Mouse (Mus musculus) MEL (cell line): ENCODE data around the gene Tsc22d3. TPM values are rescaled to one million over a fixed set of nuclear protein-coding genes. Genes with fewer than 3 reads are reported as not detected.
A peak's percentile ranks its signal among the peaks of the same experiment; 100 is the strongest.
"Not testable (repeated sequence)": the region's sequence is repeated elsewhere in the genome, so short reads cannot be mapped to it uniquely, and the experiment has no call there.

Source experiments
- DNase-seq: peaks from one replicate; pipeline ENCODE4 v3.0.0; 2011; ENCODE audit warnings: low read depth, low spot score
- H3K27ac ChIP-seq: 2 replicates; pipeline ENCODE4 v1.5.1; 2012; ENCODE audit warnings: low read depth, mild to moderate bottlenecking, control low read depth, low read length, moderate library complexity; ENCODE audit not compliant: control insufficient read depth
- H3K27me3 ChIP-seq, 2 experiments: fragments of 150-350 bp in 1 of 2; sonication (generic) in 1 of 2; 2 replicates each; pipeline ENCODE4 v1.6.1; 2012; ENCODE audit warnings: low read length in 2 of 2, mild to moderate bottlenecking in 2 of 2, improper control_type of control experiment in 1 of 2, moderate library complexity in 1 of 2; ENCODE audit not compliant: insufficient read depth in 2 of 2, control insufficient read depth in 1 of 2
- H3K36me3 ChIP-seq, 2 experiments: 2 replicates each; pipeline ENCODE4 v1.6.1; 2012 to 2014; ENCODE audit warnings: low read length in 2 of 2, improper control_type of control experiment in 1 of 2, inconsistent platforms in 1 of 2, mild to moderate bottlenecking in 1 of 2; ENCODE audit not compliant: insufficient read depth in 2 of 2, control insufficient read depth in 1 of 2
- H3K4me1 ChIP-seq, 2 experiments: fragments of 150-350 bp in 1 of 2; sonication (generic) in 1 of 2; 2 replicates each; pipeline ENCODE4 v1.6.1; 2012; ENCODE audit warnings: low read length in 2 of 2, improper control_type of control experiment in 1 of 2, mild to moderate bottlenecking in 1 of 2; ENCODE audit not compliant: insufficient read depth in 2 of 2, control insufficient read depth in 1 of 2
- H3K4me3 ChIP-seq, 2 experiments: fragments of 150-350 bp in 1 of 2; sonication (generic) in 1 of 2; 2 replicates each; pipeline ENCODE4 v1.5.1; 2012; ENCODE audit warnings: low read depth in 2 of 2, low read length in 2 of 2, mild to moderate bottlenecking in 2 of 2, moderate library complexity in 2 of 2, control low read depth in 1 of 2, improper control_type of control experiment in 1 of 2; ENCODE audit not compliant: control insufficient read depth in 1 of 2, insufficient read depth in 1 of 2
- H3K79me2 ChIP-seq: 2 replicates; pipeline ENCODE4 v1.6.1; 2012; ENCODE audit warnings: mild to moderate bottlenecking, low read length, moderate library complexity; ENCODE audit not compliant: control insufficient read depth, poor library complexity, insufficient read depth
- H3K9ac ChIP-seq: 2 replicates; pipeline ENCODE4 v1.6.1; 2012; ENCODE audit warnings: low read depth, mild to moderate bottlenecking, control low read depth, low read length, moderate library complexity; ENCODE audit not compliant: control insufficient read depth, poor library complexity, severe bottlenecking
- H3K9me3 ChIP-seq: fragments of 150-350 bp; sonication (generic); replicated peaks from 2 replicates; pipeline ENCODE4 v1.6.1; 2012; ENCODE audit warnings: mild to moderate bottlenecking, low read length, improper control_type of control experiment, moderate library complexity; ENCODE audit not compliant: insufficient read depth
- CHD1 ChIP-seq: IDR thresholded peaks from 2 replicates; pipeline ENCODE4 v1.6.1; 2012; ENCODE audit warnings: low read depth, mild to moderate bottlenecking, inconsistent platforms, low read length, improper control_type of control experiment
- CTCF ChIP-seq, 3 experiments: IDR thresholded peaks in 2 of 3; conservative IDR thresholded peaks in 1 of 3; 2 replicates each; pipeline ENCODE4 v1.5.1; 2011 to 2012; ENCODE audit warnings: low read length in 3 of 3, low read depth in 2 of 3, mild to moderate bottlenecking in 2 of 3, improper control_type of control experiment in 1 of 3, inconsistent platforms in 1 of 3, mixed read lengths in 1 of 3, moderate library complexity in 1 of 3; ENCODE audit not compliant: control insufficient read depth in 1 of 3, insufficient read depth in 1 of 3, poor library complexity in 1 of 3, severe bottlenecking in 1 of 3
- ETS1 ChIP-seq: IDR thresholded peaks from 2 replicates; pipeline ENCODE4 v1.6.1; 2012; ENCODE audit warnings: low read depth, mild to moderate bottlenecking, inconsistent platforms, low read length, improper control_type of control experiment, moderate library complexity
- GABPA ChIP-seq: IDR thresholded peaks from 2 replicates; pipeline ENCODE4 v1.6.1; 2012; ENCODE audit warnings: low read depth, mild to moderate bottlenecking, inconsistent platforms, low read length, improper control_type of control experiment, moderate library complexity
- GATA1 ChIP-seq: IDR thresholded peaks from 2 replicates; pipeline ENCODE4 v1.6.1; 2011; ENCODE audit warnings: low read depth, low read length, improper control_type of control experiment
- KAT2A ChIP-seq: conservative IDR thresholded peaks from 2 replicates; pipeline ENCODE4 v1.6.1; 2012; ENCODE audit warnings: low read depth, low read length, improper control_type of control experiment, inconsistent platforms
- MAFK ChIP-seq: IDR thresholded peaks from 2 replicates; pipeline ENCODE4 v1.6.1; 2011; ENCODE audit warnings: low read depth, mild to moderate bottlenecking, low read length, improper control_type of control experiment, borderline replicate concordance
- MYB ChIP-seq: IDR thresholded peaks from 2 replicates; pipeline ENCODE4 v1.6.1; 2011; ENCODE audit warnings: mild to moderate bottlenecking, low read depth, low read length, improper control_type of control experiment
- POLR2A ChIP-seq, 2 experiments: IDR thresholded peaks; 2 replicates each; pipeline ENCODE4 v1.6.1; 2011 to 2012; ENCODE audit warnings: low read length in 2 of 2, mild to moderate bottlenecking in 2 of 2, control low read depth in 1 of 2, improper control_type of control experiment in 1 of 2, low read depth in 1 of 2, moderate library complexity in 1 of 2; ENCODE audit not compliant: control insufficient read depth in 1 of 2, insufficient read depth in 1 of 2, poor library complexity in 1 of 2
- RCOR1 ChIP-seq: IDR thresholded peaks from 2 replicates; pipeline ENCODE4 v1.6.1; 2012; ENCODE audit warnings: low read depth, mild to moderate bottlenecking, inconsistent platforms, low read length, improper control_type of control experiment
- SIN3A ChIP-seq: IDR thresholded peaks from 2 replicates; pipeline ENCODE4 v1.6.1; 2012; ENCODE audit warnings: low read length, improper control_type of control experiment, inconsistent platforms
- SMC3 ChIP-seq: IDR thresholded peaks from 2 replicates; pipeline ENCODE4 v1.6.1; 2011; ENCODE audit warnings: low read depth, low read length, improper control_type of control experiment
- TBP ChIP-seq: IDR thresholded peaks from 2 replicates; pipeline ENCODE4 v1.8.0; 2011; ENCODE audit warnings: low read depth, low read length, improper control_type of control experiment
- USF1 ChIP-seq: IDR thresholded peaks from 2 replicates; pipeline ENCODE4 v1.6.1; 2014; ENCODE audit warnings: low read depth, mild to moderate bottlenecking, inconsistent platforms, low read length, improper control_type of control experiment, moderate library complexity
- ZKSCAN1 ChIP-seq: IDR thresholded peaks from 2 replicates; pipeline ENCODE4 v1.6.1; 2012; ENCODE audit warnings: low read depth, mild to moderate bottlenecking, inconsistent platforms, low read length, improper control_type of control experiment, moderate library complexity
- ZNF384 ChIP-seq: IDR thresholded peaks from 2 replicates; pipeline ENCODE4 v1.6.1; 2012; ENCODE audit warnings: low read depth, mild to moderate bottlenecking, inconsistent platforms, low read length, improper control_type of control experiment
- polyA plus RNA-seq, 2 experiments: library from polyadenylated mRNA; stranded (reverse) in 1 of 2; unstranded in 1 of 2; fragments of >175 nt in 1 of 2; fragments of >200 nt in 1 of 2; gene quantifications; 2 replicates each; pipeline versions ENCODE4 v1.2.1 to v1.2.4; 2012; ENCODE audit warnings: low replicate concordance in 2 of 2, low read depth in 1 of 2; ENCODE audit not compliant: insufficient read length in 2 of 2, insufficient read depth in 1 of 2, missing spikeins in 1 of 2
- total RNA-seq: library from RNA; depleted of rRNA; stranded (reverse); fragments of 300-350 nt; gene quantifications from 2 replicates; pipeline ENCODE4 v1.2.3, GENCODE M21; 2012

The Tsc22d3 gene
- total and polyA plus RNA-seq, 3 experiments, result 29.5 to 32.7 TPM; not detected in 1

DNA sequence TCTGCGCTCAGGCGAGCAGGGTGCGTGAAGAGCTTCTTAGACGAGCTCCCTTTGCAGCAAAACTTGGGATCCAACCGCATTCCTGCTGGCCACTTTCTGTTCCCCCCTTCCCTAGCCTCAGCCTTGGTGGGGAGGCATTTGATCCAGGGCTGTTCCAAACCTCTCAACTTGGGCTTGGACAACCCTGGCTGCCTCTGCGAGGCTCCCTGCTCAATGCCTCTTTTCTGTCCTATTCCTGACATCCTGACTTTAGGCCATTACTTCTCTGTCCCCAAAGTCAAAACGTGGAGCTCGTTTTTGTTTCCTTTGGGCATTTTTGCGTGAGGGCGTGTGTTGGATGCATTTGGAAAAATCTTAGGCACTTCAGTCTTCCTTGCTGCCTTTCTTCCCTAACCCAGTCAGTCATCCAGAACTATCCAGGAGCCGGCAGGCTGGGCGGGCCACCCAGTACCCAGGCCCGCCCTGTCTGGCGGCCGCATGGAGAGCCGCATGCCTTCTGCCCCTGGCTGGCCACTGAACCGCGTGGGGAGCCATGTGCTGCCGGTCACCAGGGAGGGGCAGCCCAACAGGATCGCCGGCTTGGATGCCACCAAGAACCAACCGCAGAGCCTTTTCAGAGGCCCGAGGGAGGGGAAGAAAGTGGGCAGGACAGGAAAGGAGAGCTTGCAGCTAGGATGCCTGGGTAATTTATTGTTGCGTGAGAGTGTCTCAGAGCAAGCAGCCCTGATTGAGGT lies 89.6 kb downstream of the Tsc22d3 start:
- Histone ChIP-seq H3K27ac (no peak overlapping the region), H3K9ac (no peak overlapping the region), H3K9me3 (no peaks in the 10 kb centered on the region), H3K36me3 (peaks cover 0 to 15% of the 10 kb centered on the region in 2 experiments; a peak in 2 of 4 replicates), H3K4me1 (peaks cover 13 to 18% of the 10 kb centered on the region in 2 experiments), H3K27me3 (no peaks in the 10 kb centered on the region), H3K79me2 (no peaks in the 10 kb centered on the region), H3K4me3 (no peak overlapping the region)
- TF ChIP-seq RCOR1 (no peak), POLR2A (IDR thresholded peaks at IDR 0.05; ENCODE audit: control insufficient read depth in 1 of 2, insufficient read depth in 1 of 2, low read depth in 1 of 2, low read length in 2 of 2, poor library complexity in 1 of 2) (no peak)
- no peak for DNase-seq

DNA sequence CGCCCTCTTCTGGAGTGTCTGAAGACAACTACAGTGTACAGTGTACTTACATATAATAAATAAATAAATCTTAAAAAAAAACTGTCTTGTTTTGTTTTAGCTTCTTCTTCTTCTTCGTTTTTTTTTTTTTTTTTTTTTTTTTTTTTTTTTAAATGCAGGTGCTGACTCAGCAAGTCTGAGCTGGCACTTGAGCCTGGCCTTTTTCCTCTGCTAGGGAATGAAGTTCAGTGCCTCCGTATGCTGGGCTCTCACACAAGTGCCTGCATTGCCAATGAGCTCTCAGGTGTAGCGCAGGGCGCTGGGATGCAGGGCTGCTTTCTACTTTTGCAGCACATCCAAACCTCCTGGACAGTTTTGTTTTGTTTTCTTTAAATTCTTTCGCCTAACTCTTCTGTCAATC lies 90.6 kb downstream of the Tsc22d3 start:
- H3K4me3 ChIP-seq, result peak overlapping the region; percentile 45 to 48
- peaks cover 0 to 21% of the 10 kb centered on the region in 2 experiments; a peak in 2 of 4 replicates for H3K36me3 ChIP-seq
- no peaks in the 10 kb centered on the region for H3K27me3 ChIP-seq
- H3K9me3 ChIP-seq, result no peaks in the 10 kb centered on the region
- H3K4me1 ChIP-seq, result peaks cover 20 to 24% of the 10 kb centered on the region in 2 experiments
- no peak for TF ChIP-seq ETS1
- TF ChIP-seq MAFK, result peak; percentile 98
- TF ChIP-seq SIN3A, result no peak
- no peak for TF ChIP-seq CTCF (IDR thresholded peaks at IDR 0.05 in 2 of 3, conservative IDR thresholded peaks at IDR 0.05 in 1 of 3; ENCODE audit: control insufficient read depth in 1 of 3, insufficient read depth in 1 of 3, low read depth in 2 of 3, low read length in 3 of 3, poor library complexity in 1 of 3, severe bottlenecking in 1 of 3)
- TF ChIP-seq ZNF384, result peak; percentile 88
- TF ChIP-seq MYB, result no peak
- TF ChIP-seq, all 39 proteins: peak for 2
- Histone ChIP-seq H3K9ac (peak overlapping the region; percentile 45), H3K27ac (0 out of 2 replicates have a peak overlapping the region, but pooled peaks have one; percentile 13), H3K79me2 (no peaks in the 10 kb centered on the region)
- no peak for DNase-seq

DNA sequence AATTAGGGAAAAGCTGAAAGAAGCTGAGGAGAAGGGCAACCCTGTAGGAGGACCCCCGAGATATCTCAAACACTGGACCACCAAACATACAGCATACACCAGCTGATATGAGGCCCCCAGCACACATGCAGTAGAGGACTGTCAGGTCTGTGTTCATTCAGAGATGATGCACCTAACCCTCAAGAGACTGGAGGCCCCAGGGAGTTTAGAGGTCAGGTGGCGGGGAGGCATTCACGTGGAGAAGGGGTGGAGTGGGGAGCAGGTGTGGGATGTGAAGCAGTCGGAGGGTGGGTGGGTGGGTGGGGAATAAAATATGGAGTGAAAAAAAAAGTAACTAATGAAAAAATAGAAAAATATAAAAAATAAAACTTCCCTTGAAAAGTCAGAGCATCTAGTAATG lies 91.7 kb downstream of the Tsc22d3 start:
- H3K27ac ChIP-seq, H3K4me3 ChIP-seq, H3K27me3 ChIP-seq, H3K9me3 ChIP-seq, H3K79me2 ChIP-seq, H3K9ac ChIP-seq, DNase-seq: not testable (repeated sequence)
- Histone ChIP-seq H3K36me3 (peaks cover 0 to 28% of the 10 kb centered on the region in 2 experiments; a peak in 2 of 4 replicates), H3K4me1 (peaks cover 28 to 30% of the 10 kb centered on the region in 2 experiments)

DNA sequence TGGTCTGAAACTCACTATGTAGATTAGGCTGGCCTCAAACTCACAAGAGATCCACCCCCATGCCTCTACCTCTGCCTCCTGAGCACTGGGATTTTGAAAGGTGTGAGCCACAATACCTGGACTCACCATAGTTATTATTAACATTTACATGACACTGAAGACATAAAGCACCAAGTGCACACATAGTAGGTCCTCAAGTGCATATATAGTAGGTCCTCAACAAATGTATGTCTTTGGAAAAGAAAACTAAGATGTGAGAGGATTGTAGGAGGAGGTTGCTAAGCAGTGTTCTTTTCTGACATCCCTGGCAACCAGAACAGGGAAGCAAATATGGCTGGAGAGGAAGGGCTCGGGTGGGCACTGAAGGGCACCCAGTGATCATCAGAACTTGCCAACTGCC lies 93.1 kb downstream of the Tsc22d3 start:
- no peaks in the 10 kb centered on the region for H3K9me3 ChIP-seq
- H3K79me2 ChIP-seq, result no peaks in the 10 kb centered on the region
- H3K27ac ChIP-seq, result no peak overlapping the region
- peaks cover 0 to 36% of the 10 kb centered on the region in 2 experiments; a peak in 2 of 4 replicates for H3K36me3 ChIP-seq
- TF ChIP-seq SMC3 (no peak), CHD1 (no peak), USF1 (no peak), TBP (no peak), GATA1 (no peak), ZKSCAN1 (peak; percentile 94), KAT2A (no peak), GABPA (no peak)
- H3K27me3 ChIP-seq, result no peaks in the 10 kb centered on the region
- no peak for DNase-seq
- no peak overlapping the region for H3K9ac ChIP-seq
- no peak overlapping the region for H3K4me3 ChIP-seq
- H3K4me1 ChIP-seq, result peaks cover 31 to 41% of the 10 kb centered on the region in 2 experiments
